Mouse (Mus musculus) embryonic facial prominence, embryonic 15.5 days (tissue): ENCODE measurements around the gene Sulf2. TPM values are rescaled to one million over a fixed set of nuclear protein-coding genes. Genes with fewer than 3 reads are reported as not detected.

Experiments used
- ATAC-seq: fragments of 200-750 bp; cut with Nextera tagmentation; 2 replicates; pipeline ENCODE4 v1.8.0; 2017; ENCODE audit warnings: low read depth, moderate TSS enrichment; ENCODE audit not compliant: insufficient number of reproducible peaks, low FRiP score, low TSS enrichment
- H3K27ac ChIP-seq: fragments of 300-500 bp; sonication (generic); replicated peaks from 2 replicates; pipeline ENCODE4 v1.5.1; 2015; ENCODE audit warnings: mild to moderate bottlenecking, inconsistent platforms
- H3K27me3 ChIP-seq: fragments of 300-500 bp; sonication (generic); 2 replicates; pipeline ENCODE4 v1.6.1; 2015; ENCODE audit warnings: inconsistent platforms
- H3K36me3 ChIP-seq: fragments of 300-500 bp; sonication (generic); 2 replicates; pipeline ENCODE4 v1.6.1; 2015; ENCODE audit warnings: mild to moderate bottlenecking, inconsistent platforms
- H3K4me1 ChIP-seq: fragments of 300-500 bp; sonication (generic); 2 replicates; pipeline ENCODE4 v1.6.1; 2015; ENCODE audit warnings: inconsistent platforms
- H3K4me2 ChIP-seq: fragments of 300-500 bp; sonication (generic); replicated peaks from 2 replicates; pipeline ENCODE4 v1.6.1; 2015; ENCODE audit warnings: mild to moderate bottlenecking, inconsistent platforms
- H3K4me3 ChIP-seq: fragments of 300-500 bp; sonication (generic); replicated peaks from 2 replicates; pipeline ENCODE4 v1.5.1; 2015; ENCODE audit warnings: mild to moderate bottlenecking, inconsistent platforms
- H3K9ac ChIP-seq: fragments of 300-500 bp; sonication (generic); 2 replicates; pipeline ENCODE4 v1.6.1; 2015; ENCODE audit warnings: inconsistent platforms
- H3K9me3 ChIP-seq: fragments of 300-500 bp; sonication (generic); replicated peaks from 2 replicates; pipeline ENCODE4 v1.6.1; 2016; ENCODE audit warnings: inconsistent platforms
- WGBS: fragments of 180-500 bp; shearing (Covaris S2); methylation state at CpG from one replicate; pipeline ENCODE4 v1.1.7; 2015; 5-methylcytosine and 5-hydroxymethylcytosine counted together
- polyA plus RNA-seq: library from polyadenylated mRNA; unstranded; fragments of >200 nt; fragmentation: Nextera tagmentation; extraction: Ambion mirVana; gene quantifications from 2 replicates; pipeline ENCODE4 v1.2.1, GENCODE M21; 2015

Gene Sulf2
- polyA plus RNA-seq, 1 experiment from 2014 or later: 138 TPM

DNA sequence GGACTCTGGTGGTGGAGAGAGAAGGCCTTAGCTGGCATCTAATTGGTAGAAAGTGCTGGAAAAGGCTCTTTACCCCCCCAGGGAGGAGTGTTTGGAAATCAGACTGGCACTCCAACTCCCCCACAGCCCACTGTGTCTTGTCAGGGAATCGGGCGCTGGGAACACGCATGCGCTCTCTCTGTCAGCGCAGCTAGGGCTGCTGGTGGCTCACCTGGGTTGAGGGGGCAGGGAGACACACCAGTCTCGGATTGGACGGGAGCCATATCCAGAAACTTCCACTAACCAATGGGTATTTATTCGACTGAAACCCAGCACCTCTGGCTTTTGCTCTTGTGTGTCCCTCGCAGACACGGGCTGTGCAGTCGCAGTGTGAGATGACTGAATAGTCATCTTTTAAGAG is 42.5 kb downstream of the Sulf2 start:
- Histone ChIP-seq H3K4me3 (no peak overlapping the region), H3K36me3 (peaks cover 27% of the 10 kb centered on the region), H3K27me3 (no peaks in the 10 kb centered on the region), H3K9me3 (no peaks in the 10 kb centered on the region), H3K9ac (no peak overlapping the region), H3K4me1 (peaks cover 13% of the 10 kb centered on the region; the same call in 1 of the 2 replicates), H3K4me2 (no peak overlapping the region), H3K27ac (no peak overlapping the region)
- WGBS: 88% methylated on average over 11 of the region's 11 CpGs
- no peak for ATAC-seq

DNA sequence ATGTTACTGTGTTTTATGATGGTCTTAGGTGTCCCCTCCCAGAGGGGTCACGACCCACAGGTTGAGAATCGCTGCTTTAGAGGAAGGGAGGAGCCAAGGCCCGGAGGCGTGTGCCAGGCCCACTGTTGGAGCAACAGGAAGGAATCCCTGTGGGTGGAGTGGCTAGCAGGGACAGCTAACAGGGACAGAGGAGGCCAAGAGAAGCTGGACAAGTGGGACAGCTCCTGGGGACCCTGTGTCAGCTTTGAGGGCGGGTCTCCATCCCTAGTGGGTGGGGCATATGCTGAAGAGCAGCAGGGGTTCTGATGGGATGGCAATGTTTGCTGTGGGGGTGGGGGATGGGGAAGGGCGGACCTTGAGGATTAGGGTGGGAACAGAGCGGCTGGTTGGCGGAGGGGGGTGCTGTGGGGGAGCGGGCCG is 43.6 kb downstream of the Sulf2 start:
- no peak overlapping the region for H3K9ac ChIP-seq
- H3K4me1 ChIP-seq: peaks cover 15% of the 10 kb centered on the region; the same call in 1 of the 2 replicates
- H3K27me3 ChIP-seq: no peaks in the 10 kb centered on the region
- 68% methylated on average over 10 of the region's 10 CpGs for WGBS
- no peak overlapping the region for H3K27ac ChIP-seq
- no peaks in the 10 kb centered on the region for H3K9me3 ChIP-seq
- H3K4me2 ChIP-seq: no peak overlapping the region
- H3K36me3 ChIP-seq: peaks cover 30% of the 10 kb centered on the region
- no peak overlapping the region for H3K4me3 ChIP-seq
- ATAC-seq: no peak

DNA sequence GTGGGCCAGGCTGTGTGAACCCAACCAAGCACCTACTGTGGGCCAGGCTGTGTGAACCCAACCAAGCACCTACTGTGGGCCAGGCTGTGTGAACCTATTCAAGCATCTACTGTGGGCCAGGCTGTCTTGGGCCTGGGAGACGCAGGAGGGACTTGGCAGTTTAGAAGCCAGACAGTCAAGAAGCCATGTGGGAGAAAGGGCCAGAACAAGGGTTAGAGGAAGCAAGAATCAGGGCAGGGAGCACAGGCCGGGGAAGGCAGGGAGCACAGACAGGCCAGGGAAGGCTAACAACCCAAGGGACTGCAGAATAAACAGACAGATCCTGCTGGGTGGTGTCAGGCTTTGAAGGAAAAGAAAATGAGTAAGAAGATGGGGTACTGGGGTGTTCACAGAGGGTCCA is 44.2 kb downstream of the Sulf2 start:
- Histone ChIP-seq H3K36me3 (peaks cover 24% of the 10 kb centered on the region), H3K27ac (no peak overlapping the region), H3K9ac (no peak overlapping the region), H3K27me3 (no peaks in the 10 kb centered on the region), H3K9me3 (no peaks in the 10 kb centered on the region), H3K4me2 (no peak overlapping the region), H3K4me1 (peaks cover 20% of the 10 kb centered on the region), H3K4me3 (no peak overlapping the region)
- WGBS: 92% methylated on average over 2 of the region's 2 CpGs
- ATAC-seq: no peak

DNA sequence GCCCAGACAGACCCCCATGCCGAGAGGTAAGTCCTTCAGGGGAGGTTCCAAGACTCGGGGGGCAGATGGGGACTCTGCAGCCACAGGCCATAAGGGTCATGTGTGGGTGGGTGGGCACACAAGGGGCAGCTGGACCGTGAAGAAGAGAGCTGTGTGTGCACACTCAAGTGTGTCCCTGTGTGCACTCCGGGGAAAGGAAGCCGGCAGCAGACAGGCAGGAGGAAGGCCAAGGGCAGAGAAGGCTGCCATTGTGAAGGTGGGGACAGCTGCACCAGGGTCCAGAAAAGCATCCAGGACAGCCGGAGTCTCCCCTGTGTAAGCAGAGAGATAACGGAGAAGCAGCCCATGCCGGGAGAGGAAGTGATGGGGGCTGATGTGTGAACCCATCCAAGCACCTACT is 44.7 kb downstream of the Sulf2 start:
- Histone ChIP-seq H3K4me2 (no peak overlapping the region), H3K36me3 (peaks cover 19% of the 10 kb centered on the region), H3K4me3 (no peak overlapping the region), H3K27me3 (no peaks in the 10 kb centered on the region), H3K9me3 (no peaks in the 10 kb centered on the region), H3K27ac (no peak overlapping the region), H3K4me1 (peaks cover 25% of the 10 kb centered on the region), H3K9ac (no peak overlapping the region)
- WGBS: 82% methylated on average over 8 of the region's 8 CpGs
- no peak for ATAC-seq

DNA sequence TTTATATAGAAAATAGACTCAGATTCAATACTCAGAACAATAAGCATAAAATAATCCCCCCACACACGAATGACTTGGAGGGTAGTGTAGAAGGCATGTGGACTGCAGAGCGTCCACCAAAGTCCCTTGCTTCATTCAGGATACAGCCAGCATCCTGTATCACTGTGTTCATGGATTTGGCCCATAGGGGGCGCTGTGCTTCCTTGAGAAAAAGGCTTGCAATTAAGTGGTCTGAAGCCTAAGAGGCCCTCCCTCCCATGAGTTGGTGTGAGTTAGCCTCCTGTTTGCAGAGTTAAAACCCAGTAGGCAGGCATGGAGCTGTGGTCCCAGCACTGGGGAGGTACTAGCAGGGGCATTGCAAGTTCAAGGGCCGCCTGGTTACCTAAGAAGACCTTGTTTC is 47.1 kb downstream of the Sulf2 start:
- no peaks in the 10 kb centered on the region for H3K27me3 ChIP-seq
- 25% methylated on average over 4 of the region's 4 CpGs for WGBS
- H3K9ac ChIP-seq: no peak overlapping the region
- no peak overlapping the region for H3K27ac ChIP-seq
- peaks cover 32% of the 10 kb centered on the region for H3K4me1 ChIP-seq
- ATAC-seq: no peak
- H3K36me3 ChIP-seq: 0 out of 2 replicates have a peak, but pooled peaks cover 6% of the 10 kb centered on the region
- no peak overlapping the region for H3K4me2 ChIP-seq
- no peaks in the 10 kb centered on the region for H3K9me3 ChIP-seq
- H3K4me3 ChIP-seq: no peak overlapping the region

DNA sequence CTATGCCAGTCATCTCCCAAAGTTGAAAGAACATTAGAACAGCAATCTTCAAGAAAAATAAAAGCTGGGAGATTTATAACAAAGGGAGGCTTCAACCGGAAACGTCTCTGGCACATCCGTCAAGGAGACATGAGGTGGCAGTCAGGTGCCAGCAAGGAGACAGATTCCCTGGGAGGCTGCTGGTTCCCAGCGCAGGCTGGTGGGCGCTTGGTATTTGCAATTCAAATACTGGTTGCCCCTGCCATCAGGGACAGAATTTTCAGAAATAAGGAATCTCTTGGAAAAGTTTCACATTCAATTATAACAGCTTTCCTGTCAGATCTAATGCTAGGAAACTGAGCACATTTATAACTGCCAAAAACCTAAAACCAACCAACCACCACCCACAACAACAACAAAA is 47.6 kb downstream of the Sulf2 start:
- peaks cover 34% of the 10 kb centered on the region for H3K4me1 ChIP-seq
- H3K27me3 ChIP-seq: no peaks in the 10 kb centered on the region
- 0 out of 2 replicates have a peak, but pooled peaks cover 4% of the 10 kb centered on the region for H3K36me3 ChIP-seq
- no peak overlapping the region for H3K4me2 ChIP-seq
- ATAC-seq: no peak
- H3K27ac ChIP-seq: no peak overlapping the region
- H3K4me3 ChIP-seq: no peak overlapping the region
- H3K9ac ChIP-seq: no peak overlapping the region
- 85% methylated on average over 5 of the region's 5 CpGs for WGBS
- no peaks in the 10 kb centered on the region for H3K9me3 ChIP-seq

DNA sequence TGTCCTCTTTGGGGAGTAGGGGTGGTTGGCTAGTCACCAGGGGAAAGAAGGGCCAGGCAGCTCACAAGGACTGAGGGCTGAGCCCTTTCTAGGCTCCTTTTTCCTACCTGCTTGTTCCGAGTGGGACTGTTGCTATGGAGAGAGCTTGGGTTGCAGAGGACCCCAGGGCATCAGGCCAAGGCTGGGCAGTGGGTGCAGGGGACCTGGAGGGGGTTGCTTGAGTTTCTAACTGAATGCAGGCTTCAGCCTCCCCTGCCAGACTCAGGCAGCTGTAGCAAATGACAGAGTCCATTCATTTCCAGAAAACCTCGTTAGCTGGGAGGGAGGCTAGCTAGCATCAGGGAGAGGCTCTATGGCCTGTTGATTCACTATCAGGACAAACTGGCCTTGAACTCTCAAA is 48.8 kb downstream of the Sulf2 start:
- Histone ChIP-seq H3K27me3 (no peaks in the 10 kb centered on the region), H3K4me2 (no peak overlapping the region), H3K9ac (no peak overlapping the region), H3K36me3 (0 out of 2 replicates have a peak, but pooled peaks cover 4% of the 10 kb centered on the region), H3K9me3 (no peaks in the 10 kb centered on the region), H3K4me3 (no peak overlapping the region), H3K4me1 (peaks cover 36% of the 10 kb centered on the region), H3K27ac (no peak overlapping the region)
- 67% methylated on average over 2 of the region's 2 CpGs for WGBS
- no peak for ATAC-seq

DNA sequence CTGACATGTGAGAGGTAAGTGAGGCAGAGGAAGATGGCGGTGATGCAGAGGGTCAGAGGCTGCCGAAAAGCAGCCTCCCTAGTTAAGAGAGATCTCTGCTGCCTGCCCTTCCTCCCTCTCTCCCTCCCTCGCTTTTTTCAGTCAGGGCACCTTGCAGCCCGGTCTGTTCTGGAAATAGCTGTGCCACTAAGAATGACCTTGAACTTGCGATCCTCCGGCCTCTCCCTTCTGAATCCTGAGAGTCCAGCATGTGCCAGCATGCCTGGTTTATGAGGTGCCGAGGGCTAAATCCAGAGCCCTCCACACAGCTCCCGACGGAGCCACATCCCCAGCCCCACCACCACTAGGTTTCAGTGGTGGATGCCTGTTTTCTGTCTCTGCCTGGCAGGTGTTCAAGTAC is 49.6 kb downstream of the Sulf2 start:
- H3K4me1 ChIP-seq: peaks cover 36% of the 10 kb centered on the region
- H3K9ac ChIP-seq: no peak overlapping the region
- no peaks in the 10 kb centered on the region for H3K27me3 ChIP-seq
- no peak overlapping the region for H3K4me2 ChIP-seq
- WGBS: 74% methylated on average over 9 of the region's 9 CpGs
- ATAC-seq: no peak
- H3K4me3 ChIP-seq: no peak overlapping the region
- no peaks in the 10 kb centered on the region for H3K9me3 ChIP-seq
- H3K27ac ChIP-seq: no peak overlapping the region
- 0 out of 2 replicates have a peak, but pooled peaks cover 4% of the 10 kb centered on the region for H3K36me3 ChIP-seq

DNA sequence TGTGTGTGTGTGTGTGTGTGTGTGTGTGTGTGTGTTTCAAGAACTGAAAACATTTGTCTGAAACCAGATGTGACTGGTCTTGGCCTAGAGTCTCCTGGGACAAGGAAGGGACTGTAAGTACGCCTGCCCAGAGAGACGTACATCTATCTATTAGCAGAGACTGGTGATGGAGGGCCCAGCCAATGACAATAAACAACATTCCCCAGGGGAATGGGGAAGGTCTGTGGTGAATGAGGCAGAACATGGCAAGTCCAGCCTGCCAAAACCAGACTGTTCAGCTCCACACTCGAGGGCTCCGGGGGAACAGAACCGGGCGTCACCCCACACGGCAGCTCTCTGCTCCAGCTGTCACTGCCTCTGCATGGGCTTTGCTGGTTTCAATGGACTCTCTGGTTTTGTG is 52.6 kb downstream of the Sulf2 start:
- Histone ChIP-seq H3K4me2 (no peak overlapping the region), H3K9ac (no peak overlapping the region), H3K27ac (no peak overlapping the region), H3K36me3 (0 out of 2 replicates have a peak, but pooled peaks cover 4% of the 10 kb centered on the region), H3K9me3 (no peaks in the 10 kb centered on the region), H3K4me3 (no peak overlapping the region), H3K27me3 (no peaks in the 10 kb centered on the region), H3K4me1 (peaks cover 34% of the 10 kb centered on the region)
- 50% methylated on average over 7 of the region's 7 CpGs for WGBS
- no peak for ATAC-seq

DNA sequence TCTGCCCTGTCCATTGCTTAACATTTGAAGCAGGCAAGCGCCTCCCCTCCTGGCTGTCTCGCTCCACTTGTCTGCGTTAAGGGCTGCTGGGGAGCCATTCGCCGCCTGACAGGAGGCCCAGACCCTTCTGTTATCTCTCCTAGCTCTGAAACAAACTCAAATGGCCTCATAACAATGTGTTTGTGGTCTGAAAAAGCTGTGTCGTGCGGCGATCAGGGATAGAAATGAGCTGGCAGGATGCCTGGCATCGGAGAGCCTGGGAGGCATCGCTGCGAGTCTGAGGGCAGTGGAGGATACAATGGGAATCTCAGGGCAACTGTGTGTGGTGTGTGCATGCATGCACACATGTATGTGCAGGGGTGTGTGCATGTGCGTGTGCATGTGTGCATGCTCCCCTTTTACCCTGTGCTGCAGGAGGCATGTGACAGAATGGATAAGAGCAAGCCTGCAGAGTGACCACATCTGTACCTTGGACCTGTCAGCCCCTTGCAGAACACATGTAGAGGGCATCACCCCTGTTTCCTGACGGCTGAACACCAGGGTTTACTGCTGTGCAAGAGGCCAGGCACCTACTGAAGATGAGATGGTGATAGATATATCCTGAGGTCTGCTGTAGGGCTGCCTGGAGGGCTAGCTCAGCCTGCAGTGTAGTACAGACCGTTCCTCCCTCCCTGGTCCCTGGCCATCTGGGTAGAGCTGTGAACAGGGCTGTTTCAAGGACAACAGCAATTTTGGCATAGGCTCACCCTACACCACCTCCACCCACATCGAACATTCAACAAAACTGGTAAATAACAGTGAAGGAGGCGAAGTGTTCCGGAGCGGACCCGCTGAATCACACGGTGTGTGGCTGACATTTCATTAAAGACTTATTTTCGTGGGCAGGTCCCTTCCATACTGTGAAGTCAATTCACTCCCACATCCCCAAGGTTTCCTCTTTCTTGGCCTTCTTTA is 54.9 kb downstream of the Sulf2 start:
- Histone ChIP-seq H3K4me2 (no peak overlapping the region), H3K36me3 (no peaks in the 10 kb centered on the region), H3K27me3 (no peaks in the 10 kb centered on the region), H3K4me1 (0 out of 2 replicates have a peak, but pooled peaks cover 26% of the 10 kb centered on the region), H3K9ac (no peak overlapping the region), H3K9me3 (no peaks in the 10 kb centered on the region), H3K4me3 (no peak overlapping the region), H3K27ac (no peak overlapping the region)
- no peak for ATAC-seq
- 78% methylated on average over 21 of the region's 21 CpGs for WGBS

DNA sequence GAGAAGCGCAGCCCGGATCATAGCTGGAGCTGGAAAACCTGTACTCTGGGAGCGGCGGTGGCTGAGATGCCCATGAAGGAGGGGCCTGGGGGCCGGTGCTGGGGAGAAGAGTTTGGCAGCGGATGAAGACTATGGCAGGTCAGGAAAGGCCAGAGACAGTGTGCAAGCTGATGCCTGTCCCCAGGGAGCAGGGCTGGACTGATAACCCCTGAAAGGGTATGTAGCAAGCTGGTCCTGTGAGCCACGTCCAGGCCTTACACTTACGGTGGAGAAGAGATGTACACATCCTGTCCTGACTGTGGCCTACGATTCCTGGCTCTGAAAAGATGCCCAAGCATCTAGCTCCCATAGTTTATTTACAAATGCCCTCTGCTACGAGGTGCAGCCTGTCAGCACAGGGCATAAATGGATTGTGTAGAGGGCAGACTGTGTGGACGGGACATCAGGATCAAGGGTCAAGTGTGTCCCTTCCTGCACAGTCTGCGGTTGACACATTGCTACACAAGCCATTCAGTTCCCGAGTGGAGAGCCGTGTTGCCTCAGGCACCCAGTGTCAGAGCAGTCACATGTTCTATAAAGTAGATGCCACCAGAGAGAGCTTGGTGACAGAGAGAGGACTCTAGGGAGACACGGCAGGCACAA is 57.0 kb downstream of the Sulf2 start:
- H3K27ac ChIP-seq: no peak overlapping the region

More for the DNA sequence above, 57.0 kb downstream of the Sulf2 start:
- Histone ChIP-seq H3K9me3 (no peaks in the 10 kb centered on the region), H3K4me2 (no peak overlapping the region), H3K9ac (no peak overlapping the region), H3K4me1 (0 out of 2 replicates have a peak, but pooled peaks cover 19% of the 10 kb centered on the region), H3K4me3 (no peak overlapping the region), H3K36me3 (peaks cover 17% of the 10 kb centered on the region), H3K27me3 (no peaks in the 10 kb centered on the region)
- ATAC-seq: no peak
- WGBS: 65% methylated on average over 15 of the region's 15 CpGs
